Mouse (Mus musculus): ENCODE measurements around the gene Trim46.

The Trim46 gene

GRCm38 (mm10) chr3:89210731-89211130 is 35.4 kb downstream of the Trim46 start:
- DNase-seq (ENCODE audit: extremely low spot score, low spot score) = no peak

GRCm38 (mm10) chr3:89210162-89210561 is 35.9 kb downstream of the Trim46 start:
- DNase-seq (ENCODE audit: extremely low spot score, low spot score) = no peak

DNA sequence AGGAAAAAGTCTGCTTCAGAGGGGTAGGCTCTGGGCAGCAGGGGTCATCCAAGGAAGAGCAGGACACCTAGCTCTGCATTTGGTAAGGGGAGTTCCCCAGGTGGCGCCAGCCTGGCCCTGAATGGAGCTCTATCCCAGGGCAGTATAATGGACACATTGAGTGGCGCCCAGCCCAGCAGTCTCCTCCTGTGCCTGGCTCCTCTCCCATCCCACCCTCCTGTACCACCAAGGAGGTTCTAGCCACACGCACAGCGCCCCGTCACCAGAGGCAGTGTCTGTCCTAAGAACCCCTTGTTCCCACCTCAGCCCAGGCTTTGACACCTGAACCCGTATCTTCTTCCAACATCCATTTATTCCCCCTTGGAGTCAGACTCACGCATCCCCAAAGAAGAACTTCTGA is 36.4 kb downstream of the Trim46 start:
- no peak for DNase-seq (ENCODE audit: extremely low spot score, low spot score)

- DNase-seq (ENCODE audit: extremely low spot score, low spot score) = no peak
Observed at GRCm38 (mm10) chr3:89208736-89209135, 37.4 kb downstream of the Trim46 start.

GRCm38 (mm10) chr3:89208075-89208657 is 37.9 kb downstream of the Trim46 start:
- no peak for DNase-seq (ENCODE audit: extremely low spot score, low spot score)

DNA sequence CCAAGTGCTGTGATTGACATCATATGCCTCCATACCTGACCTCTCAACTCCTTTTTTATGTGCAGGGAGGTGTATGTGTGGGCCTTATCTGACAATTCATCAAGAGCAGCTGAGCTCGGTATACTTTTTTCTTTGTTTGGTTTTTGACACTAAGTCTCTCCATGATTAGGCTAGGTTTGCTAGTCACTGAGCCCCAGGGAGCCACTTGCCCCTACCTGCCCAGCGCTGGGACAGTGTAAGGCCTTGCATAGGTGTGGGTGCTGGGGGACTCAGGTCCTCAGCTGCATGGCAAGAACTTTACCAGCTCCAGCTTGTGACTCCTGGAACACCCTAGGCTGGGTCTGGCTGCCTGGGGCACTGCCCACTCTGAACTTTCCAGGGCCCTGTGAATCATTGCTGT is 39.4 kb downstream of the Trim46 start:
- DNase-seq (ENCODE audit: extremely low spot score, low spot score) = no peak

- DNase-seq (ENCODE audit: extremely low spot score, low spot score) = no peak
Observed at GRCm38 (mm10) chr3:89206079-89206478, 40.0 kb downstream of the Trim46 start.

DNA sequence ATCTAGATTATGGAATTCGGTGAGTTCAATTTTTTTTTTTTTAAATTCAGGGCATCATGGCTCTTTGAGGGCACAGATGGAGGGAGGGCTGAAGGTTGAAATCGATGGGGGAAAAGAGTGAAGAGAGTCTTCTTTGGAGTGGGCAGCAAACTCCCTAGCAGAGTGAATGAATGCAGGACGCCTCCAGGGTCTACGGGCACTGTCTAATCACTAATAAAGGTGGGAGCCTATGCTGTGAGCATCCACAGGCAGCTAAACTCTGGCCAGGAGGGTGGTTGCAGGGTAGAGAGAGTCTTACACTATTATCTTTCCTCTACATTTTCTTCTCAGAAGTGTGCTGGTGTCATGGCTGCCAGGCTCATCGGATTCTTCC is 43.0 kb downstream of the Trim46 start:
- no peak for DNase-seq (ENCODE audit: extremely low spot score, low spot score)

DNA sequence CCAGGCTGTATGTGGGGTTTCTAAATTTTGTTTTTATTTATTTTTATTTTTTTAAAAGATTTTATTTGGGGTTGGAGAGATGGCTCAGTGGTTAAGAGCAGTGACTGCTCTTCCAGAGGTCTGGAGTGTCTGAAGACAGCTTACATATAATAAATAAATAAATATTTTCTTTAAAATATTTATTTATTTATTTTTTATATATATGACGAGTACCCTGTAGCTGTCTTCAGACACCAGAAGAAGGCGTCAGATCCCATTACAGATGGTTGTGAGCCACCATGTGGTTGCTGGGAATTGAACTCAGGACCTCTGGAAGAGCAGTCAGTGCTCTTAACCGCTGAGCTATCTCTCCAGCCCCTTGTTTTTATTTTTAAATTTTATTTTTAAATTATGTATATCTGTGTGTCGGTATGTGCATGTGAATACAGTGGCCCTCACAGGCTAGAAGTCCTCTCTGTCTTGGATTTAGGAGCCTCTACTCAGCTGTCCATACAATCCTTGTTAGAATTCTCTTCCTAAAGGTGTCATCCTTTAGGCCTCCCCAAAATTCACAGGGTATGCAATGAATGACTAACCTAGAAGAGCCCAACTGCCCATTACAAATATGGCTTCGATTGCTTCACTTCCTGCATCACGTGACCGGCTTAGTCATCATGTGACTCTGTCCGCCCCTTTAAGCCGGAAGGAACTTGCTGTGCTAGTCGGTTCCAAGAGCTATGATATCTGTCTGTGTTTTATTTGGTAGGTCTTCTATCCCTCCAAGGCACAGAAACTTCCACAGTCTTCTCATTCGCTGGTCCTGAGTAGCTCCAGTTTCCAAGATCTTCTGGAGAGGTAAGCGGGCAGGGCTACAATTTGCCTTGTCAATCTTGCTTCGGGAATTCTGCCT is 43.6 kb downstream of the Trim46 start, which contains the start of gene Gba:
TSS of gene Gba (plus strand) at position 676 of the 889 bp plus-strand sequence.
- peak; percentile 86 for DNase-seq (ENCODE audit: extremely low spot score, low spot score)

- no peak for DNase-seq (ENCODE audit: extremely low spot score, low spot score)
Observed at GRCm38 (mm10) chr3:89199839-89200238, 46.3 kb downstream of the Trim46 start.

GRCm38 (mm10) chr3:89195979-89196877 is 49.9 kb downstream of the Trim46 start:
- peak; percentile 93 for DNase-seq (ENCODE audit: extremely low spot score, low spot score)

DNA sequence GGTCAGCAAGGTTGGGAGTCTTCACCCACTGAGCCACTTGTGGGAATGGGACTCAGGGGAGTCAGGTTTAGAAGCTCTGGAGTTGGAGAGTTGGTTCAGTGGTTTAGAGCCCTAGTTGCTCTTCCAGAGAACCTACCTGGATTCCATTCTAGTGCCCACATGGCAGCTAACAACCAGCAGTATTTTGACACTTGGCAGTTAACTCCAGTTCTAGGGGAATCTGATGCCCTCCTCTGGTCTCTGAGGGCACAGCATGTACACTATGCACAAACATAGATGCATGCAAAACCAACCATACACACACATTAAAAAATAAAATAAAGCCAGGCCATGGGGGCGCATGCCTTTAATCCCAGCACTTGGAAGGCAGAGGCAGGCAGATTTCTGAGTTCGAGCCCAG is 52.3 kb downstream of the Trim46 start:
- no peak for DNase-seq (ENCODE audit: extremely low spot score, low spot score)

- no peak for DNase-seq (ENCODE audit: extremely low spot score, low spot score)
Observed at GRCm38 (mm10) chr3:89193351-89193750, 52.8 kb downstream of the Trim46 start.

GRCm38 (mm10) chr3:89190436-89190835 is 55.7 kb downstream of the Trim46 start:
- DNase-seq (ENCODE audit: extremely low spot score, low spot score) = no peak

- no peak for DNase-seq (ENCODE audit: extremely low spot score, low spot score)
Observed at GRCm38 (mm10) chr3:89188478-89188875, 57.6 kb downstream of the Trim46 start.

GRCm38 (mm10) chr3:89187690-89188477 is 58.2 kb downstream of the Trim46 start:
- no peak for DNase-seq (ENCODE audit: extremely low spot score, low spot score)

- DNase-seq (ENCODE audit: extremely low spot score, low spot score) = no peak
Observed at GRCm38 (mm10) chr3:89187197-89187596, 58.9 kb downstream of the Trim46 start.

Data from neural tube, embryonic 10.5 days (tissue).